Mouse (Mus musculus) stomach, postnatal 0 days (tissue): ENCODE measurements around the gene Ass1. TPM values are rescaled to one million over a fixed set of nuclear protein-coding genes. Genes with fewer than 3 reads are reported as not detected.
"Not testable (repeated sequence)": the region's sequence is repeated elsewhere in the genome, so short reads cannot be mapped to it uniquely, and the experiment has no call there.

Source experiments
- ATAC-seq: fragments of 200-750 bp; cut with Nextera tagmentation; 2 replicates; pipeline ENCODE4 v1.8.0; 2017; ENCODE audit not compliant: low FRiP score, low TSS enrichment
- DNase-seq: peaks from one replicate; pipeline ENCODE4 v3.0.0-alpha.2; 2016; ENCODE audit warnings: low spot score
- H3K27ac ChIP-seq: fragments of 300-500 bp; sonication (generic); replicated peaks from 2 replicates; pipeline ENCODE4 v1.5.1; 2014; ENCODE audit warnings: mild to moderate bottlenecking, control low read depth
- H3K27me3 ChIP-seq: fragments of 300-500 bp; sonication (generic); 2 replicates; pipeline ENCODE4 v1.6.1; 2014; ENCODE audit warnings: low read length; ENCODE audit not compliant: control insufficient read depth, insufficient read depth
- H3K36me3 ChIP-seq: fragments of 300-500 bp; sonication (generic); 2 replicates; pipeline ENCODE4 v1.6.1; 2014; ENCODE audit warnings: low read length, mixed read lengths; ENCODE audit not compliant: control insufficient read depth, insufficient read depth
- H3K4me1 ChIP-seq: fragments of 300-500 bp; sonication (generic); replicated peaks from 2 replicates; pipeline ENCODE4 v1.6.1; 2014; ENCODE audit warnings: antibody characterized with exemption; ENCODE audit not compliant: control insufficient read depth, insufficient read depth
- H3K4me2 ChIP-seq: fragments of 300-500 bp; sonication (generic); replicated peaks from 2 replicates; pipeline ENCODE4 v1.6.1; 2014; ENCODE audit warnings: low read depth, mild to moderate bottlenecking, control low read depth, moderate library complexity
- H3K4me3 ChIP-seq: fragments of 300-500 bp; sonication (generic); 2 replicates; pipeline ENCODE4 v1.5.1; 2014; ENCODE audit warnings: low read depth, low read length, control low read depth
- H3K9ac ChIP-seq: fragments of 300-500 bp; sonication (generic); 2 replicates; pipeline ENCODE4 v1.6.1; 2014; ENCODE audit warnings: mild to moderate bottlenecking, low read length, control low read depth, mixed read lengths
- H3K9me3 ChIP-seq: fragments of 300-500 bp; sonication (generic); 2 replicates; pipeline ENCODE4 v1.6.1; 2016; ENCODE audit warnings: low read length; ENCODE audit not compliant: control insufficient read depth
- CTCF ChIP-seq: IDR thresholded peaks from 2 replicates; pipeline ENCODE4 v1.5.1; 2016; ENCODE audit warnings: antibody characterized with exemption, low read depth, mild to moderate bottlenecking, moderate library complexity
- EP300 ChIP-seq: optimal IDR thresholded peaks from 2 replicates; pipeline ENCODE3; 2016; ENCODE audit warnings: antibody characterized with exemption
- WGBS: fragments of 180-500 bp; shearing (Covaris S2); extraction: QIAGEN DNeasy Blood & Tissue Kit; methylation state at CpG from one replicate; pipeline ENCODE4 v1.1.7; 2014; 5-methylcytosine and 5-hydroxymethylcytosine counted together
- polyA plus RNA-seq: library from polyadenylated mRNA; unstranded; fragments of >200 nt; fragmentation: Nextera tagmentation; extraction: Ambion mirVana; gene quantifications from 2 replicates; pipeline ENCODE4 v1.2.1, GENCODE M21; 2015

Gene Ass1
- polyA plus RNA-seq, 1 experiment from 2014 or later = 34.3 TPM

- Histone ChIP-seq H3K4me1 (no peaks in the 10 kb centered on the region), H3K4me2 (no peak overlapping the region), H3K27ac (no peak overlapping the region), H3K27me3 (no peaks in the 10 kb centered on the region), H3K9ac (no peak overlapping the region), H3K9me3 (no peaks in the 10 kb centered on the region), H3K36me3 (no peaks in the 10 kb centered on the region), H3K4me3 (no peak overlapping the region)
- DNase-seq (peak; percentile 16), ATAC-seq (peak; percentile 57)
- TF ChIP-seq EP300 (no peak), CTCF (no peak)
- 38% methylated on average over 5 of the region's 5 CpGs for WGBS
Measured at GRCm38 (mm10) chr2:31537054-31537453, 67.0 kb downstream of the Ass1 start.

GRCm38 (mm10) chr2:31538745-31539144 is 68.7 kb downstream of the Ass1 start:
- 61% methylated on average over 5 of the region's 5 CpGs for WGBS
- no peaks in the 10 kb centered on the region for H3K4me1 ChIP-seq
- ATAC-seq (no peak), DNase-seq (no peak)
- no peaks in the 10 kb centered on the region for H3K36me3 ChIP-seq
- no peak overlapping the region for H3K9ac ChIP-seq
- no peak overlapping the region for H3K4me3 ChIP-seq
- TF ChIP-seq CTCF (no peak), EP300 (no peak)
- no peaks in the 10 kb centered on the region for H3K9me3 ChIP-seq
- H3K27me3 ChIP-seq = no peaks in the 10 kb centered on the region
- H3K4me2 ChIP-seq = no peak overlapping the region
- no peak overlapping the region for H3K27ac ChIP-seq

- Histone ChIP-seq H3K27me3 (no peaks in the 10 kb centered on the region), H3K4me3 (no peak overlapping the region), H3K36me3 (no peaks in the 10 kb centered on the region), H3K4me1 (no peaks in the 10 kb centered on the region), H3K9me3 (no peaks in the 10 kb centered on the region), H3K4me2 (no peak overlapping the region), H3K27ac (peak overlapping the region; percentile 42), H3K9ac (no peak overlapping the region)
- peak; percentile 92 for ATAC-seq
- TF ChIP-seq EP300 (no peak), CTCF (no peak)
- peak; percentile 35 for DNase-seq
- 52% methylated on average over 5 of the region's 5 CpGs for WGBS
Measured at GRCm38 (mm10) chr2:31541581-31541980, 71.6 kb downstream of the Ass1 start.

GRCm38 (mm10) chr2:31547726-31548125 is 77.7 kb downstream of the Ass1 start:
- Histone ChIP-seq H3K9ac (no peak overlapping the region), H3K36me3 (no peaks in the 10 kb centered on the region), H3K27me3 (no peaks in the 10 kb centered on the region), H3K9me3 (no peaks in the 10 kb centered on the region), H3K4me2 (no peak overlapping the region), H3K4me3 (no peak overlapping the region), H3K27ac (no peak overlapping the region), H3K4me1 (no peaks in the 10 kb centered on the region)
- ATAC-seq (no peak), DNase-seq (no peak)
- TF ChIP-seq CTCF = no peak
- no peak for TF ChIP-seq EP300
- 43% methylated on average over 11 of the region's 11 CpGs for WGBS

- Histone ChIP-seq H3K9ac (no peak overlapping the region), H3K9me3 (no peaks in the 10 kb centered on the region), H3K4me1 (no peaks in the 10 kb centered on the region), H3K27me3 (no peaks in the 10 kb centered on the region), H3K4me2 (no peak overlapping the region), H3K4me3 (no peak overlapping the region), H3K27ac (no peak overlapping the region), H3K36me3 (no peaks in the 10 kb centered on the region)
- TF ChIP-seq EP300 (no peak), CTCF (no peak)
- 70% methylated on average over 3 of the region's 3 CpGs for WGBS
- no peak for ATAC-seq
- no peak for DNase-seq
Measured at GRCm38 (mm10) chr2:31550503-31550902, 80.5 kb downstream of the Ass1 start.

- not testable (repeated sequence) for DNase-seq
- 86% methylated on average over 1 of the region's 3 CpGs for WGBS
Measured at GRCm38 (mm10) chr2:31551351-31551750, 81.3 kb downstream of the Ass1 start.

More at GRCm38 (mm10) chr2:31551351-31551750, 81.3 kb downstream of the Ass1 start:
- ATAC-seq, H3K9ac ChIP-seq, H3K27me3 ChIP-seq, H3K9me3 ChIP-seq, H3K36me3 ChIP-seq, H3K4me1 ChIP-seq, H3K4me3 ChIP-seq, H3K4me2 ChIP-seq, H3K27ac ChIP-seq: not testable (repeated sequence)
